Mouse (Mus musculus): ENCODE measurements around the gene Igf1r.

GRCm38 (mm10) chr7:67951532-67952035, 1.0 kb upstream of the Igf1r start:
- TF ChIP-seq EP300 (optimal IDR thresholded peaks at IDR 0.05) (no peak), CTCF (IDR thresholded peaks at IDR 0.05; ENCODE audit: low read depth) (peak; percentile 1; the same call in 1 of the 2 replicates)
